Mouse (Mus musculus) limb, embryonic 13.5 days (tissue): ENCODE data around the gene Itgb6. TPM values are rescaled to one million over a fixed set of nuclear protein-coding genes. Genes with fewer than 3 reads are reported as not detected.

ENCODE experiments used
- ATAC-seq: fragments of 200-750 bp; cut with Nextera tagmentation; 2 replicates; pipeline ENCODE4 v1.8.0; 2017; ENCODE audit warnings: low read depth, moderate number of reproducible peaks, moderate TSS enrichment; ENCODE audit not compliant: low FRiP score
- H3K27ac ChIP-seq: fragments of 300-500 bp; sonication (generic); 2 replicates; pipeline ENCODE4 v1.5.1; 2015; ENCODE audit warnings: inconsistent platforms, mild to moderate bottlenecking, moderate library complexity
- H3K27me3 ChIP-seq: fragments of 300-500 bp; sonication (generic); 2 replicates; pipeline ENCODE4 v1.6.1; 2015; ENCODE audit warnings: mild to moderate bottlenecking, inconsistent platforms
- H3K36me3 ChIP-seq: fragments of 300-500 bp; sonication (generic); 2 replicates; pipeline ENCODE4 v1.6.1; 2015; ENCODE audit warnings: inconsistent platforms, mild to moderate bottlenecking, moderate library complexity
- H3K4me1 ChIP-seq: fragments of 300-500 bp; sonication (generic); 2 replicates; pipeline ENCODE4 v1.6.1; 2015; ENCODE audit warnings: inconsistent platforms
- H3K4me2 ChIP-seq: fragments of 300-500 bp; sonication (generic); replicated peaks from 2 replicates; pipeline ENCODE4 v1.6.1; 2015; ENCODE audit warnings: inconsistent platforms, mild to moderate bottlenecking, moderate library complexity
- H3K4me3 ChIP-seq: fragments of 300-500 bp; sonication (generic); 2 replicates; pipeline ENCODE4 v1.5.1; 2015; ENCODE audit warnings: moderate library complexity, mild to moderate bottlenecking, inconsistent platforms
- H3K9ac ChIP-seq: fragments of 300-500 bp; sonication (generic); 2 replicates; pipeline ENCODE4 v1.6.1; 2015; ENCODE audit warnings: mild to moderate bottlenecking, inconsistent platforms
- H3K9me3 ChIP-seq: fragments of 300-500 bp; sonication (generic); 2 replicates; pipeline ENCODE4 v1.6.1; 2016; ENCODE audit warnings: inconsistent platforms
- WGBS: fragments of 180-500 bp; shearing (Covaris S2); methylation state at CpG from one replicate; pipeline ENCODE4 v1.1.7; 2015; 5-methylcytosine and 5-hydroxymethylcytosine counted together
- polyA plus RNA-seq: library from polyadenylated mRNA; unstranded; fragments of >200 nt; fragmentation: Nextera tagmentation; extraction: Ambion mirVana; gene quantifications from 2 replicates; pipeline ENCODE4 v1.2.1, GENCODE M21; 2015

Gene Itgb6
- polyA plus RNA-seq, 1 experiment from 2014 or later = 3.1 TPM

DNA sequence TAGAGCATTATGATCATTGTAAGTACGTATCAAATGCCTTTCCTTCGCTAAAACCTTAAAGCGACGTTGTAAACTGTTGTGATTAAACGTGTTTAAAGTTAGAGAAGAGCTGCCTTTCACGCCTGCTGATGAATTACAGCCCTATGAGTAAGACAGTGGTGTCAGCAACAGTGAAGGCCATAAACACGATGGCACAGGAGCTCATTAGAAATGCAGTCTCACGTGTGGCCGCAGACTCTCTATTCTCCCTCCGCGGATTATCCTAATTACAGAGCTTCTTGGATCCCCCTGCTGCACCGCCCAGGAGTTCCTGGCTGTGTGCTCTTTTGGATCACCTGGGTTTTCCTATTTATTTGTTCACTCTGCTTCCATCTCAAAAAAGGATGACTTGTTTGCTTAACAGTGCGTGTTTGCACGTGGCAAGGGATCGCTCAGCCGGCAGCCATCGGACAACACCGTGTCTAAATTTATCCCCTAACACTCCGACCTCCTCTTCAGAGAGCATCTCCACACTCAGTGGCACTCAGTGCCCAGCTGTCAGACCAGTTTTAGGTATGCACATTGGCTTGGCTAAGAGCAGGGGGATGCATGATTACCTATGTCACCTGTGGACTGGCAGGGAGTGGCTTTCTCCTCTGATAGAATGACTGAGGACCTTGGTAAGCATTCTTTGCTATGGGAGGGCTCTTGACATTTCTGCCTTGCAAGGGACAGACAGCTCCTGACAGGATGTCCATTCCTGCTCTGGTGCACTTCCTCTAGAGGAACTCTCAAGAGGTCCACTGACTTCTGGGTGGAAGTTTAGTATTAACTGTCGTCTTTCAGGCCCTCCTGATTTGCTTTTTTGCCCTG, 85.3 kb downstream of the Itgb6 start:
- Histone ChIP-seq H3K27me3 (no peaks in the 10 kb centered on the region), H3K9ac (no peak overlapping the region), H3K36me3 (no peaks in the 10 kb centered on the region), H3K4me1 (peaks cover 6% of the 10 kb centered on the region; the same call in 1 of the 2 replicates), H3K4me2 (no peak overlapping the region), H3K9me3 (no peaks in the 10 kb centered on the region), H3K27ac (no peak overlapping the region), H3K4me3 (no peak overlapping the region)
- WGBS = 47% methylated on average over 20 of the region's 20 CpGs
- no peak for ATAC-seq

DNA sequence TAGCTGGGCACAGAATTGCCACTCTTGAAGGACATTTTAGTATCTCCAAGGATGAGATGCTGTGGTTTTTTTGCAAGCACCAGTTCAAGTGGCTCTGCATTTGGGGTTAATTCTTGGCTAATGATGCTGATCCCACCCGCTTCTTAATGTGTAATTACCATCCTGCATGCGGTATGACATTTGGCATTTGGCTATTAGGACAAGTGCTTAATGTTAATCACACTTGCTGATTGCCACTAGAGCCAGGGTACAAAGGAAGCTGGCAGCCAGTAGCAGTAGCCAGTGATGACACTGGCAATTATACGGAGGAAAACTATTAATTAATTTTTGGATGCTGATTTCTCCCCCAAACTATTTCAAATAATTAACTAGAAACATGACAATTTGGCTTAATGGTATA, 86.0 kb downstream of the Itgb6 start:
- no peaks in the 10 kb centered on the region for H3K36me3 ChIP-seq
- H3K4me1 ChIP-seq = peaks cover 6% of the 10 kb centered on the region; the same call in 1 of the 2 replicates
- 43% methylated on average over 3 of the region's 3 CpGs for WGBS
- no peaks in the 10 kb centered on the region for H3K27me3 ChIP-seq
- no peaks in the 10 kb centered on the region for H3K9me3 ChIP-seq
- H3K4me3 ChIP-seq = no peak overlapping the region
- no peak overlapping the region for H3K9ac ChIP-seq
- H3K4me2 ChIP-seq = no peak overlapping the region
- no peak for ATAC-seq
- no peak overlapping the region for H3K27ac ChIP-seq

DNA sequence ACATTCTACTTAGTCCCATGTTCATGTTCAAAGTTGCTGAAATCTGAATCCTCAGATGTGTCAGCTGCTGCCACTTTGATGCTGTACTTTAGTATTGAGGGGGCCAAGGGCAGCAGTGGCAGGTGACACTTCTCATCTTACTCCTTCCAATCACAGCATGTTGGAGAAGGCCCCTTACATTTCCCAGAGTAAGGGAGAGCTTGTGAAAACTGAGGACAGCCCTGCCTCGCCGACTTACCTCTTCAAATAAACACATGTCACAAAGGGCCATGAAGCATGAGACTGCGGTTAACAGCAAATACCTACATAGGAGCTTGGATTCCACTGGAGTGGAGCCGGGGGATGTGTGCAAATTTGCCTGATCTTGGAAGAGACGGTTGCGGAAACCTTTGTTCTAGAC, 86.4 kb downstream of the Itgb6 start:
- Histone ChIP-seq H3K9me3 (no peaks in the 10 kb centered on the region), H3K4me3 (no peak overlapping the region), H3K4me1 (peaks cover 6% of the 10 kb centered on the region; the same call in 1 of the 2 replicates), H3K27me3 (no peaks in the 10 kb centered on the region), H3K36me3 (no peaks in the 10 kb centered on the region), H3K27ac (no peak overlapping the region), H3K4me2 (no peak overlapping the region), H3K9ac (no peak overlapping the region)
- WGBS = 60% methylated on average over 6 of the region's 6 CpGs
- 0 out of 2 replicates have a peak, but pooled peaks have one; percentile 28 for ATAC-seq

DNA sequence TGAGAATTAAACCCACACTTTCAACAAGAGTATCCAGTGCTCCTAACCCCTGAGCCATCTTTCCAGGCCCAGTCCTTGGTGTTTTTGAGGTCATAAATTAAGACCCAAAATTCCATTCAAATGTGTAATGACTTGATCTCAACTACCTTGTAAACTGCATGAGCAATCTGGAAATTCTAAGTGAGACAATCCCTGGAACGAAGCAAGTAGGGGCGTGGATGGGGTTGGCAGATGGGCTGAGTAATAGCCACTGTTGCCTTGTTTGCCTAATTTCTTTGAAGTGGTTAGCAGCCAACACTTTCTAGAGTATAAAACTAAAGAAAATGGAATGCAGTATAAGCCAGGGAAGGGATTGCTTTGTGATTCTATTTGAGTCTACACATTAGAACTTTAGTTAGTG, 89.7 kb downstream of the Itgb6 start:
- WGBS = 60% methylated on average over 2 of the region's 2 CpGs
- Histone ChIP-seq H3K36me3 (no peaks in the 10 kb centered on the region), H3K27me3 (no peaks in the 10 kb centered on the region), H3K4me3 (no peak overlapping the region), H3K4me2 (no peak overlapping the region), H3K27ac (no peak overlapping the region), H3K9ac (no peak overlapping the region), H3K9me3 (no peaks in the 10 kb centered on the region), H3K4me1 (peaks cover 6% of the 10 kb centered on the region; the same call in 1 of the 2 replicates)
- no peak for ATAC-seq

DNA sequence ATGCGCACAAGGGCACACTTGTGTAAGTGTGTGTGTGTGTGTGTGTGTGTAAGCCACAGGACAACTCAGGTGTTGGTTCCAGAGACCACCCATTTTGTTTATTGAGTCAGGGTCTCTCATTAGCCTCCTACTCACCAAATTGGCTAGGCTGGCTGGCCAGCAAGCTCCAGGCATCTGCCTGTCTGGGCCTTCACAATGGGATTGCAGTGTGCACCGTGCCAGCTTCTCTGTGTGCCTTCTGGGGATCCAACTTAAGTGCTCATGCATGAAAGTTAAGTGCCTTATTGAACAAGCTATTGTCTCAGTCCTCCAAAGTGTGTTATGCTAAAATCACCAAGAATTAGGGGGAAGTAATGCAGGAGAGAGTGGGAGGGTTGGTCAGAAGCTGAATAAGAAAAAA, 92.1 kb downstream of the Itgb6 start:
- 69% methylated on average over 2 of the region's 2 CpGs for WGBS
- H3K4me2 ChIP-seq = no peak overlapping the region
- ATAC-seq = no peak

DNA sequence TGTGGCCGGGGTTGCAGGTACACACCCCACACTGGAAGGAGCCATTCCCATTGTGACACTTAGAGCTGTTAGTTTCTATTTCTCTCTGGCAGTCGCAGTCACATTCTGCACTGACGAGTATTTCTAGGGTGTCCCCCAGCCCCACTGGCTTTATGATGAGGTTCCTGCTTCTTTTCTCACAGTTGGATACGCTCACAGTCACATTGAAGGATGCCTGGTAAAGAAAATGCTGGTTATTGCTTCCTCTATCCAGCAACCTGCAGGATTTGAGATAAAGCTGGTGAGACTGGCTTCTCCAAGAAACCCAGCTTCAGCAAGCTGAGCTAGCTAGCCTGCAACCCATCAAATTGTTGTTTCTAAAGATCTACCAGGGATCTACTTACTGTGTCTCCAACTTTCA, 94.5 kb downstream of the Itgb6 start:
- no peak overlapping the region for H3K27ac ChIP-seq
- H3K9me3 ChIP-seq = no peaks in the 10 kb centered on the region
- H3K4me2 ChIP-seq = no peak overlapping the region
- ATAC-seq = no peak
- no peak overlapping the region for H3K4me3 ChIP-seq
- 87% methylated on average over 4 of the region's 4 CpGs for WGBS
- no peaks in the 10 kb centered on the region for H3K36me3 ChIP-seq
- no peaks in the 10 kb centered on the region for H3K4me1 ChIP-seq
- no peaks in the 10 kb centered on the region for H3K27me3 ChIP-seq
- H3K9ac ChIP-seq = no peak overlapping the region

More for the DNA sequence above, 92.1 kb downstream of the Itgb6 start:
- Histone ChIP-seq H3K36me3 (no peaks in the 10 kb centered on the region), H3K27me3 (no peaks in the 10 kb centered on the region), H3K4me1 (no peaks in the 10 kb centered on the region), H3K4me3 (no peak overlapping the region), H3K27ac (no peak overlapping the region), H3K9ac (no peak overlapping the region), H3K9me3 (no peaks in the 10 kb centered on the region)

DNA sequence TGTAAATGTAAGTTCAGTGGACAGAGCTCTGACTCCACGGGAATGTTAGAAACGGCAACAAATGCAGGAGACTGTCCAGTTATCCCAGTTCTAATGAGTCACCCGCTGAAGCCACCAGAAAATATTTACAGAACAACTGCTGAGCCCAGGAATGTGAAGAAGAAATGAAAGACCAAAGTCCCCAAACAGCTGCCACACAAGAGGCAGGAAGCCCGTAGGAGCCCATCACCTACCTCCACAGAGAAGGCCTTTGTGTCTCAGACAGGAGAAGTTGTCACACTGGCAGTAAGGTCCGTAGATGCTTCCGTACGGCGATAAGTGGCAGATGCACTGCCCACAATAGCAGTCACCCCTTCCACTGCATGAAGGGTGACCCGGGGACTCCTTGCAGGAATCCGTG, 94.9 kb downstream of the Itgb6 start:
- Histone ChIP-seq H3K9me3 (no peaks in the 10 kb centered on the region), H3K9ac (no peak overlapping the region), H3K4me1 (no peaks in the 10 kb centered on the region), H3K4me3 (no peak overlapping the region), H3K27me3 (no peaks in the 10 kb centered on the region), H3K27ac (no peak overlapping the region), H3K36me3 (no peaks in the 10 kb centered on the region), H3K4me2 (no peak overlapping the region)
- no peak for ATAC-seq
- 84% methylated on average over 10 of the region's 10 CpGs for WGBS

DNA sequence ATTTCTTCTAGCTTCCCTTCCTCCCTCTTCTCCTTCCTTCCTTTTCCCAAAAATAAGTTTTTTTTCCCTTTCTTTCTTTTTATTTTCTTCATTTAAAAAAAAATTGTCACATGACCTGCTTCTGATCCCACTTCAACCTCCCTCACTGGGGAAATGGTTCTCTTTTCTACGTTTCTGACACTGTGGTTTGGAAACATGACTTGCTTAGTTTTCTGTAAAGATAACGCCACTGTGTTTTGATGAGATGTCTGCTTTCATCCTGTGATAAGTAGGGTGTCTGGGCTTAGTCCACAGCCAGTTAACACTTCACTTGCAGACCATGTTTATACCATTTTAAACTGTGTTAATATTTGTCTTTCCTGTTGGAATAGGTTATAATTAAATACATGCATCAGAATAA, 96.7 kb downstream of the Itgb6 start:
- 44% methylated on average over 2 of the region's 2 CpGs for WGBS
- no peak for ATAC-seq

DNA sequence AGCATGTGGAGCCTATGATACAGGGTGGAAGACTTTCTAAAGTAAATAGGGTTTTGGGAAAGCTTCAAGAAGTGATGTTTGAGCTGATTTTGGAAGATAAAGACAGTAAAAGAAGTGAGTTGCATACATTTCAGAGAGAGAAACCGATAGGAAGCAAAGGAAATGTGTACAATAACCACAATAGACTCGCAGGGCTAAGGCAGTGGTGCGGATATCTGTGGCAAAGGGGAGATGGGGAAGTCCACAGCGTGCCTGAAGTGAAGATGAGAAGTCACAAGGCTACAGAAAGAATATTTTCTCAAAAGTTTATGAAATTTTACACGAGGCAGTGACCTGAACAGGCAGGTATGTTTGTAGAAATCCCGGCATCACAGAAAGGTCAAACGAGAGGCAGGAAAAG, 100.3 kb downstream of the Itgb6 start:
- H3K4me3 ChIP-seq = no peak overlapping the region
- 83% methylated on average over 7 of the region's 7 CpGs for WGBS
- H3K4me2 ChIP-seq = no peak overlapping the region
- H3K9me3 ChIP-seq = no peaks in the 10 kb centered on the region
- no peaks in the 10 kb centered on the region for H3K4me1 ChIP-seq
- no peak for ATAC-seq
- H3K27ac ChIP-seq = no peak overlapping the region
- H3K27me3 ChIP-seq = no peaks in the 10 kb centered on the region
- H3K36me3 ChIP-seq = no peaks in the 10 kb centered on the region
- H3K9ac ChIP-seq = no peak overlapping the region

More for the DNA sequence above, 96.7 kb downstream of the Itgb6 start:
- Histone ChIP-seq H3K27me3 (no peaks in the 10 kb centered on the region), H3K27ac (no peak overlapping the region), H3K4me1 (no peaks in the 10 kb centered on the region), H3K4me2 (no peak overlapping the region), H3K36me3 (no peaks in the 10 kb centered on the region), H3K4me3 (no peak overlapping the region), H3K9me3 (no peaks in the 10 kb centered on the region), H3K9ac (no peak overlapping the region)

DNA sequence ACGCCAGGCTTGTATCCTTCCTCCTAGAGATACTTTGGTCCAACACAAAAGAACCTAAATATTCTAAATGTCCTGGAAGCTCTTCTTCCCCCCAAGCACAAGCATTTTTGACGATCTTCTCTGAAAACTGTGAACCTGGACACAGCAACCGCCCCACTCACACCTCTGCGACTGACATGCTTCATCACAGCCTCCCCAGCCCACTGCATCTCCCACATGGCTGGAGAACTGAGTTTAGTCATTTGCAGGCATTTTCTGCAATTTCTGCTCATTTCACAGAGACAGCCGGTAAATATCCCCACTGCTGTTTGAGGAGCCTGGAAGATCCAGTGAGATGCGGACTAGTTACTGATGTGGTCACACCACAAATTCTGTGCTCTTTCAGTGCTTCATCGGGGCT, 107.7 kb downstream of the Itgb6 start:
- Histone ChIP-seq H3K36me3 (no peaks in the 10 kb centered on the region), H3K4me1 (no peaks in the 10 kb centered on the region), H3K9ac (no peak overlapping the region), H3K4me2 (no peak overlapping the region), H3K27me3 (no peaks in the 10 kb centered on the region), H3K27ac (no peak overlapping the region), H3K9me3 (no peaks in the 10 kb centered on the region), H3K4me3 (no peak overlapping the region)
- ATAC-seq = no peak
- 91% methylated on average over 7 of the region's 7 CpGs for WGBS

DNA sequence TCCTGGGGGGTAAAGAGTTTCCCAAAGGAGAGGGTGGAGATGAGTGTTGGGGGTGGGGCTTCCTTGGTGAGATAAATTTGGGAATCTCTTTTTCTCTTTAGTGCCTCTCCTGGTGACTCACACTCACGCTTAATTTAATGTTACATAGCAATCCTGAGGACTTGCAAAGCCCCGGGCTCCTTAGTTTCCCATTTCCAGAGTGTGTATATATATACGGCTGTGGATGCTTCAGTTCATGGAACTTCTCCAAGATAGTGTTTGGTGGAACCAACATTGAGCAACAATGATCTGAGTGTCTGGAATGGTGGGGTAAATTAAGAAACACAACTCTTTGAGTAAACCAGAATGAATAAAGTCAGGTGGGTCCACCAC, 108.6 kb downstream of the Itgb6 start:
- Histone ChIP-seq H3K9me3 (no peaks in the 10 kb centered on the region), H3K4me3 (no peak overlapping the region)
- 83% methylated on average over 3 of the region's 3 CpGs for WGBS

DNA sequence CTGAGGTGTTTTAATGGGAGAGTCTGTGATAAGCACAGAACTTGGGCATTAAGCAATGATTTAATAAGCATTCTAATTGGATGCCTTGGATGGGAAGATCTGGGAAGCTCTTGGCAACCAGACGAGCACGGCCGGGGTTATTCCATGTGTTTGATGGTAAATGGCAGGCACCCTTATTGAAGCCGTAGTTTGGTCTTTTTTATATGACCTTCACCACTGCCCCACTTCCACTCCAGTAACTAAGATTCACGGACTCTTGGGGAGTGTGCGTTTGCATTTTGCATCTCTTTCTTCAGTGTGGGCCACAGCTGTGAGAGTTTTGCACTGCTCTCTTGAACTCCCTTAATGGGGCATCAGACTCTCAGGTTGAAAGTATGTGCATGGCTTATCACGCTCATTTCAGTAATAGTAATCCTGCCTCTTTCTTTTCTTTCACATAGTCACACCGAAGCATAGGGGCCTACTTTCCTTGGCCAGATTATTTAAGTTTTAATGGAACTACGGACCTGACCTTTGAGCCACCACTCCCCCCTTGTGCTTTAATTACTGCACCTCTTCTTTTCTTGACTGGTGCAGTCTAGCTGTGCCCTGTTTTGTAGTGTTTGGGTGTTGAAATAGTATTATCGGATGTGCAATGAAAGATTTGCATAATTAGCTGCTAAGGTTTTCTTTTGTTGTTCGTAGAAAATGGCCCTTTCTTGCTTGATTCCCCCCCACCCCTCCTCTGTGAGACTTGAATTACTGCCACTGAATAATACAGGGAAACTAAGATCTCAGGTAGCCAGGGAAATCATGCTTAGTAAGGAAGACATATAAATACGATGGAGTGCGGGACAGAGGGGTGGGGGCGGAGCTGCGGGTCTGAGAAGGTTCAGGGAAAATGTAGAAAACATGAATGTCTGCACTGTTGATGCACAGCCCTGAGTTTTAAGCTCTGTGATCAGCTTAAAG, 109.3 kb downstream of the Itgb6 start:
- H3K4me2 ChIP-seq = no peak overlapping the region
- H3K9ac ChIP-seq = no peak overlapping the region
- H3K27me3 ChIP-seq = no peaks in the 10 kb centered on the region
- no peaks in the 10 kb centered on the region for H3K4me1 ChIP-seq
- no peak for ATAC-seq
- H3K9me3 ChIP-seq = no peaks in the 10 kb centered on the region
- WGBS = 87% methylated on average over 15 of the region's 15 CpGs
- no peak overlapping the region for H3K27ac ChIP-seq
- H3K4me3 ChIP-seq = no peak overlapping the region
- no peaks in the 10 kb centered on the region for H3K36me3 ChIP-seq

More for the DNA sequence above, 108.6 kb downstream of the Itgb6 start:
- Histone ChIP-seq H3K4me1 (no peaks in the 10 kb centered on the region), H3K27me3 (no peaks in the 10 kb centered on the region), H3K27ac (no peak overlapping the region), H3K9ac (no peak overlapping the region), H3K36me3 (no peaks in the 10 kb centered on the region), H3K4me2 (no peak overlapping the region)
- no peak for ATAC-seq
